Mouse (Mus musculus): ENCODE data around the gene Gm5538. TPM values are rescaled to one million over a fixed set of nuclear protein-coding genes. Genes with fewer than 3 reads are reported as not detected.
A peak's percentile ranks its signal among the peaks of the same experiment; 100 is the strongest.

The Gm5538 gene
- polyA plus RNA-seq (2014; fragmentation: Nextera tagmentation; extraction: Ambion mirVana) = not detected in 2 replicates

DNA sequence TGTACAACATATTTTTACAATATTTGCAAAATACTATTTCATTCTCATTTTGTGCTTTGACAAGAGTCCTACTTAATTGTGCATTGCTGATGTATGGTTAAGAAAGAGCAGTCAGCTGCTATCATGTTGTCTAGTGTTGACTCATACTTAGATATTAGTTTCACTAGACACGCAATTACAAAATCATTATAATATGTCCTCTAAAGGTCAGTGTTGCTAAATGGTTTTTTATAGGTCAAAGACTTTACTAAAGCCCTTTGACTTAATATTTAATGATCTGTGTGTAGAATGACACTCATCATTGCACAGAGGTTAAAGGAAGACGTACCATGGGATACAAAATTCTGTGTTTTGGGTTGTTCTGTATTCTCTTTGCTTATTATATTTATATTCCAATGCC lies at the start of gene Gm5538:
Gene Gm5538 (plus strand): TSS at position 301 of the 400 bp plus-strand sequence.
- Histone ChIP-seq H3K36me3 (ENCODE audit: control insufficient read depth, insufficient read depth, low read length) (no peaks in the 10 kb centered on the region), H3K4me3 (ENCODE audit: low read depth, low read length) (no peak within 1 kb of the TSS), H3K9me3 (ENCODE audit: control insufficient read depth, low read length) (no peaks in the 10 kb centered on the region), H3K9ac (ENCODE audit: low read depth, low read length) (no peak within 1 kb of the TSS), H3K4me2 (replicated peaks; ENCODE audit: low read depth, low read length) (no peak within 1 kb of the TSS), H3K27me3 (ENCODE audit: control insufficient read depth, insufficient read depth, low read length) (no peaks in the 10 kb centered on the region), H3K4me1 (replicated peaks; ENCODE audit: control insufficient read depth, insufficient read depth, low read length) (no peaks in the 10 kb centered on the region), H3K27ac (ENCODE audit: low read depth, low read length) (no peak within 1 kb of the TSS)
- 90% methylated on average over 2 of the region's 2 CpGs for WGBS
- ATAC-seq (ENCODE audit: low FRiP score) (no peak), DNase-seq (ENCODE audit: low spot score) (no peak)

DNA sequence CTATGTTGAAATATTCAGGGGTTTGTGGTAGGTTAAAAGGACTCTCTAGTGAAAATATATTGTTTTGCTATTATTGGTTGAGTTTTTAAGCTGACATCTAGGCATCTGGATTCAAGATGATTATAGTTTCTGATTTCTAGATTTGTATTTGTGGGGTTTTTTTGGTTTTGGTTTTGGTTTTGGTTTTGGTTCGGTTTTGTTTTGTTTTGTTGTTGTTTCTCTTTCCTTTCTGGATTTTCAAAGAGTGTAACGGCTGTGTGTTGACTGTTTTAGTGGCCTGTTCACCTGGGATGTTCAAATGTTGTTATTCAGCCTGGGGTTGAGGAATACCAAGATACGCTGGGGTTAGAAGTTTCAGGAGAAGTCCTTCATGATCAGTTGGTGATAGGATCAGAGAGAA lies 32.2 kb upstream of the Gm5538 start:
- no peaks in the 10 kb centered on the region for H3K9me3 ChIP-seq (ENCODE audit: control insufficient read depth, low read length)
- no peak overlapping the region for H3K4me3 ChIP-seq (ENCODE audit: low read depth, low read length)
- H3K9ac ChIP-seq (ENCODE audit: low read depth, low read length) = no peak overlapping the region
- no peak overlapping the region for H3K4me2 ChIP-seq (replicated peaks; ENCODE audit: low read depth, low read length)
- WGBS = 78% methylated on average over 3 of the region's 3 CpGs
- no peaks in the 10 kb centered on the region for H3K4me1 ChIP-seq (replicated peaks; ENCODE audit: control insufficient read depth, insufficient read depth, low read length)
- H3K27ac ChIP-seq (ENCODE audit: low read depth, low read length) = no peak overlapping the region
- H3K36me3 ChIP-seq (ENCODE audit: control insufficient read depth, insufficient read depth, low read length) = no peaks in the 10 kb centered on the region
- no peaks in the 10 kb centered on the region for H3K27me3 ChIP-seq (ENCODE audit: control insufficient read depth, insufficient read depth, low read length)
- ATAC-seq (ENCODE audit: low FRiP score) (no peak), DNase-seq (ENCODE audit: low spot score) (no peak)

- Histone ChIP-seq H3K4me2 (replicated peaks; ENCODE audit: low read depth, low read length) (no peak overlapping the region), H3K36me3 (ENCODE audit: control insufficient read depth, insufficient read depth, low read length) (no peaks in the 10 kb centered on the region), H3K9ac (ENCODE audit: low read depth, low read length) (no peak overlapping the region), H3K4me1 (replicated peaks; ENCODE audit: control insufficient read depth, insufficient read depth, low read length) (no peaks in the 10 kb centered on the region), H3K27ac (ENCODE audit: low read depth, low read length) (no peak overlapping the region), H3K27me3 (ENCODE audit: control insufficient read depth, insufficient read depth, low read length) (no peaks in the 10 kb centered on the region), H3K4me3 (ENCODE audit: low read depth, low read length) (no peak overlapping the region), H3K9me3 (ENCODE audit: control insufficient read depth, low read length) (no peaks in the 10 kb centered on the region)
- ATAC-seq (ENCODE audit: low FRiP score) (no peak), DNase-seq (ENCODE audit: low spot score) (no peak)
- WGBS = 100% methylated on average over 1 of the region's 1 CpGs
Observed at GRCm38 (mm10) chr3:59702614-59703110, 26.9 kb upstream of the Gm5538 start.

- Histone ChIP-seq H3K4me1 (replicated peaks; ENCODE audit: control insufficient read depth, insufficient read depth, low read length) (no peaks in the 10 kb centered on the region), H3K4me2 (replicated peaks; ENCODE audit: low read depth, low read length) (no peak overlapping the region), H3K27ac (ENCODE audit: low read depth, low read length) (no peak overlapping the region), H3K36me3 (ENCODE audit: control insufficient read depth, insufficient read depth, low read length) (no peaks in the 10 kb centered on the region), H3K9ac (ENCODE audit: low read depth, low read length) (no peak overlapping the region), H3K9me3 (ENCODE audit: control insufficient read depth, low read length) (no peaks in the 10 kb centered on the region), H3K4me3 (ENCODE audit: low read depth, low read length) (no peak overlapping the region), H3K27me3 (ENCODE audit: control insufficient read depth, insufficient read depth, low read length) (no peaks in the 10 kb centered on the region)
- WGBS = 100% methylated on average over 1 of the region's 1 CpGs
- DNase-seq (ENCODE audit: low spot score) = no peak
- ATAC-seq (ENCODE audit: low FRiP score) = no peak
Observed at GRCm38 (mm10) chr3:59739866-59740265, 10.3 kb downstream of the Gm5538 start.

- 11% methylated on average over 2 of the region's 2 CpGs for WGBS
- no peak for ATAC-seq (ENCODE audit: low FRiP score)
- H3K27ac ChIP-seq (ENCODE audit: low read depth, low read length) = no peak overlapping the region
Observed at GRCm38 (mm10) chr3:59744181-59744580, 14.6 kb downstream of the Gm5538 start.

More at GRCm38 (mm10) chr3:59744181-59744580, 14.6 kb downstream of the Gm5538 start:
- Histone ChIP-seq H3K27me3 (ENCODE audit: control insufficient read depth, insufficient read depth, low read length) (no peaks in the 10 kb centered on the region), H3K4me3 (ENCODE audit: low read depth, low read length) (no peak overlapping the region), H3K4me1 (replicated peaks; ENCODE audit: control insufficient read depth, insufficient read depth, low read length) (no peaks in the 10 kb centered on the region), H3K36me3 (ENCODE audit: control insufficient read depth, insufficient read depth, low read length) (no peaks in the 10 kb centered on the region), H3K4me2 (replicated peaks; ENCODE audit: low read depth, low read length) (no peak overlapping the region), H3K9me3 (ENCODE audit: control insufficient read depth, low read length) (no peaks in the 10 kb centered on the region), H3K9ac (ENCODE audit: low read depth, low read length) (no peak overlapping the region)
- peak; percentile 18 for DNase-seq (ENCODE audit: low spot score)

Other genes starting within 250 kb of the Gm5538 start
- not detected in 2 replicates for gene Gm8298, start 131.3 kb downstream of the Gm5538 start, polyA plus RNA-seq (2014; fragmentation: Nextera tagmentation; extraction: Ambion mirVana)
- gene C130079G13Rik, start 195.4 kb downstream of the Gm5538 start, polyA plus RNA-seq (2014; fragmentation: Nextera tagmentation; extraction: Ambion mirVana) = not detected in 2 replicates